Comparison of ENCODE assay signal across 8 mouse cellular contexts in the genomic region with DNA sequence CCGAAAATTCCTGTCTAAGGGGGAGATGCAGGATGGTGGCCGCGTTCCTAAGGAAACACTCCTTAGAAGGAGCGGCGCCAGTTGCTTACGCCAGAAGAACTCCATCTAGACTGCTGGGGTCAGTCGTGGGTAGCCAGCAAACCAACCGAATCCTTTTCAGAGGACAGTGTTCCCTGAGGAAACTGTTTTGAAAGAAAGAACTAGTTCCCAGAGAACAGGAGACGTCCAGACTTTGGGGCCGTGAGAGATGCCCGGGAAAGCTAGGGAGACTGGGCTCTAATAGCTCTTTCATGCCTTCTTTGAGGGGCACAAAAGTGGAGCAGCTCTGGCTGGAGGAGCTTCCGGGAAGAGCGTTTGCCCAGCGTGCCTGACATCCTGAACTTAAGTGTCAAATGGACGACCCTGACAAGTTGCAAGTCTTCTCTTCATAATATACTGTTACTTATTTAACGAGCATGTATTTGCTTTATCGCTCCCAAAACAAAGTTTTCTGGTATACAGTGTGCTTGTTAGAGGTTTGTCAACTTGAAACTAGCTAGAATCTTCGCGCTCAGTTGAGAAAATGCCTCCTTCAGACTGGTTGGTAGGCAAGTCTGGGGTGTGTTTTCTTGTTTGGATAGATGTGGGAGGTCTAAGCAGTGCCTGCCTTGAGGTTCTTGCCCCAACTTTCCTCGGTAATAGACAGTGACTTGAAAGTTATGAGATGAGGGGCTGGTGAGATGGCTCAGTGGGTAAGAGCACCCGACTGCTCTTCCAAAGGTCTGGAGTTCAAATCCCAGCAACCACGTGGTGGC. TPM values are rescaled to one million over a fixed set of nuclear protein-coding genes. Genes with fewer than 3 reads are reported as not detected.
DNase-seq lines count a peak whose midpoint lies in the region; ATAC-seq and TF ChIP-seq lines count a peak whose summit lies in the region.

No protein-coding gene starts in this region.

- peak overlapping the region; percentile 79 for H3K4me3 ChIP-seq in kidney, embryonic 16.5 days (ENCODE audit: low read length)
- H3K4me3 ChIP-seq in G1E (ENCODE audit: low read depth, low read length): peak overlapping the region; percentile 75
- H3K4me3 ChIP-seq in embryonic facial prominence, embryonic 12.5 days: peak overlapping the region; percentile 65
- peak overlapping the region; percentile 61 for H3K4me3 ChIP-seq in intestine, embryonic 15.5 days (replicated peaks)
- peak overlapping the region; percentile 71 for H3K4me3 ChIP-seq in midbrain, embryonic 11.5 days (ENCODE audit: low read depth, low read length)

- no peak for TF ChIP-seq CTCF in G1E (IDR thresholded peaks at IDR 0.05; ENCODE audit: low read depth, low read length)

- H3K9ac ChIP-seq in kidney, embryonic 16.5 days (replicated peaks; ENCODE audit: low read length): peak overlapping the region; percentile 89
- peak overlapping the region; percentile 53 for H3K9ac ChIP-seq in embryonic facial prominence, embryonic 12.5 days
- H3K9ac ChIP-seq in intestine, embryonic 15.5 days: peak overlapping the region; percentile 60
- peak overlapping the region; percentile 81 for H3K9ac ChIP-seq in midbrain, embryonic 11.5 days (ENCODE audit: low read length)

- H3K27ac ChIP-seq in kidney, embryonic 16.5 days (ENCODE audit: low read length): peak overlapping the region; percentile 100
- peak overlapping the region; percentile 93 for H3K27ac ChIP-seq in embryonic facial prominence, embryonic 12.5 days
- H3K27ac ChIP-seq in intestine, embryonic 15.5 days: peak overlapping the region; percentile 96
- peak overlapping the region; percentile 85 for H3K27ac ChIP-seq in midbrain, embryonic 11.5 days (ENCODE audit: low read depth, low read length)

- 2% methylated on average over 22 of the region's 22 CpGs for WGBS in kidney, embryonic 16.5 days
- 4% methylated on average over 22 of the region's 22 CpGs for WGBS in embryonic facial prominence, embryonic 12.5 days
- 3% methylated on average over 22 of the region's 22 CpGs for WGBS in intestine, embryonic 15.5 days
- 5% methylated on average over 22 of the region's 22 CpGs for WGBS in midbrain, embryonic 11.5 days

- ATAC-seq in kidney, embryonic 16.5 days (ENCODE audit: low FRiP score, low TSS enrichment): peak; percentile 74
- no peak for ATAC-seq in G1E (ENCODE audit: extremely low read depth, insufficient number of reproducible peaks, low FRiP score, poor library complexity, severe bottlenecking)
- ATAC-seq in embryonic facial prominence, embryonic 12.5 days (ENCODE audit: insufficient number of reproducible peaks, insufficient read depth, low FRiP score, low TSS enrichment): 0 out of 2 replicates have a peak, but pooled peaks have one; percentile 6
- peak; percentile 61 for ATAC-seq in intestine, embryonic 15.5 days
- ATAC-seq in midbrain, embryonic 11.5 days (ENCODE audit: low FRiP score): peak; percentile 47; the same call in 1 of the 2 replicates

- DNase-seq in kidney, postnatal 14 days: no peak
- DNase-seq in G1E (ENCODE audit: low spot score): peak; percentile 20
- no peak for DNase-seq in midbrain, embryonic 11.5 days (ENCODE audit: low spot score, missing footprints)
- DNase-seq in layer of hippocampus, postnatal 36 days: no peak
- no peak for DNase-seq in thymus, adult 18-20 months

- H3K4me2 ChIP-seq in kidney, embryonic 16.5 days (replicated peaks; ENCODE audit: low read depth, low read length): peak overlapping the region; percentile 74
- peak overlapping the region; percentile 68 for H3K4me2 ChIP-seq in embryonic facial prominence, embryonic 12.5 days (replicated peaks)
- peak overlapping the region; percentile 78 for H3K4me2 ChIP-seq in intestine, embryonic 15.5 days (replicated peaks)
- H3K4me2 ChIP-seq in midbrain, embryonic 11.5 days: peak overlapping the region; percentile 73

- H3K36me3 ChIP-seq in kidney, embryonic 16.5 days (ENCODE audit: insufficient read depth, low read length): peaks cover 12% of the 10 kb centered on the region
- peaks cover 34% of the 10 kb centered on the region for H3K36me3 ChIP-seq in G1E (replicated peaks)
- peaks cover 21% of the 10 kb centered on the region for H3K36me3 ChIP-seq in embryonic facial prominence, embryonic 12.5 days
- no peaks in the 10 kb centered on the region for H3K36me3 ChIP-seq in intestine, embryonic 15.5 days
- peaks cover 6% of the 10 kb centered on the region; the same call in 1 of the 2 replicates for H3K36me3 ChIP-seq in midbrain, embryonic 11.5 days (ENCODE audit: control insufficient read depth, insufficient read depth, low read length)

- H3K9me3 ChIP-seq in kidney, embryonic 16.5 days (ENCODE audit: low read length): no peaks in the 10 kb centered on the region
- no peaks in the 10 kb centered on the region for H3K9me3 ChIP-seq in G1E (replicated peaks)
- H3K9me3 ChIP-seq in embryonic facial prominence, embryonic 12.5 days: no peaks in the 10 kb centered on the region
- no peaks in the 10 kb centered on the region for H3K9me3 ChIP-seq in intestine, embryonic 15.5 days
- no peaks in the 10 kb centered on the region for H3K9me3 ChIP-seq in midbrain, embryonic 11.5 days (ENCODE audit: control insufficient read depth, low read length)

- H3K4me1 ChIP-seq in kidney, embryonic 16.5 days (ENCODE audit: insufficient read depth, low read length): peaks cover 40% of the 10 kb centered on the region
- peaks cover 41% of the 10 kb centered on the region for H3K4me1 ChIP-seq in G1E (ENCODE audit: insufficient read depth, low read depth, low read length)
- peaks cover 7% of the 10 kb centered on the region; the same call in 1 of the 2 replicates for H3K4me1 ChIP-seq in embryonic facial prominence, embryonic 12.5 days
- 0 out of 2 replicates have a peak, but pooled peaks cover 13% of the 10 kb centered on the region for H3K4me1 ChIP-seq in intestine, embryonic 15.5 days (replicated peaks)
- peaks cover 3% of the 10 kb centered on the region for H3K4me1 ChIP-seq in midbrain, embryonic 11.5 days (ENCODE audit: control insufficient read depth, insufficient read depth, low read length)

- no peaks in the 10 kb centered on the region for H3K27me3 ChIP-seq in kidney, embryonic 16.5 days (ENCODE audit: insufficient read depth, low read length)
- no peaks in the 10 kb centered on the region for H3K27me3 ChIP-seq in G1E (ENCODE audit: insufficient read depth, low read length)
- no peaks in the 10 kb centered on the region for H3K27me3 ChIP-seq in embryonic facial prominence, embryonic 12.5 days
- no peaks in the 10 kb centered on the region for H3K27me3 ChIP-seq in intestine, embryonic 15.5 days (replicated peaks)
- H3K27me3 ChIP-seq in midbrain, embryonic 11.5 days (ENCODE audit: control insufficient read depth, insufficient read depth, low read length): no peaks in the 10 kb centered on the region

RNA-seq across cellular contexts. Expression of a gene that starts 0.8 kb away (rescaled TPM):
- polyA plus RNA-seq in kidney, embryonic 16.5 days (2015; fragmentation: Nextera tagmentation; extraction: Ambion mirVana): 177 and 181 TPM in 2 replicates
- 29.8 and 39.4 TPM in 2 replicates for total RNA-seq in G1E (2014; fragmentation: Nextera tagmentation)
- 45.7 and 60.1 TPM in 2 replicates for total RNA-seq in G1E (2017)
- polyA plus RNA-seq in G1E (2012): 75.9 and 83.4 TPM in 2 replicates
- polyA plus RNA-seq in embryonic facial prominence, embryonic 12.5 days (2016; fragmentation: Nextera tagmentation; extraction: Ambion mirVana): 159 and 160 TPM in 2 replicates
- polyA plus RNA-seq in intestine, embryonic 15.5 days (2015; fragmentation: Nextera tagmentation; extraction: Ambion mirVana): 119 and 121 TPM in 2 replicates
- polyA plus RNA-seq in midbrain, embryonic 11.5 days (2014; fragmentation: Nextera tagmentation; extraction: Ambion mirVana): 189 and 193 TPM in 2 replicates
- total RNA-seq in layer of hippocampus, postnatal 36 days (2021): 10 to 100 TPM; 63.3 to 71.5 TPM

RNA-seq across cellular contexts. Expression of a gene that starts 27.9 kb away (rescaled TPM):
- 0.56 and 0.77 TPM in 2 replicates for polyA plus RNA-seq in kidney, embryonic 16.5 days (2015; fragmentation: Nextera tagmentation; extraction: Ambion mirVana)
- not detected in 2 replicates for total RNA-seq in G1E (2014; fragmentation: Nextera tagmentation)
- total RNA-seq in G1E (2017): 0.05 TPM in 1 of 2 replicates, not detected in the other
- polyA plus RNA-seq in G1E (2012): not detected in 2 replicates
- polyA plus RNA-seq in embryonic facial prominence, embryonic 12.5 days (2016; fragmentation: Nextera tagmentation; extraction: Ambion mirVana): 0.81 and 1.2 TPM in 2 replicates
- polyA plus RNA-seq in intestine, embryonic 15.5 days (2015; fragmentation: Nextera tagmentation; extraction: Ambion mirVana): 0.45 and 1.00 TPM in 2 replicates
- 0.04 and 0.07 TPM in 2 replicates for polyA plus RNA-seq in midbrain, embryonic 11.5 days (2014; fragmentation: Nextera tagmentation; extraction: Ambion mirVana)
- total RNA-seq in layer of hippocampus, postnatal 36 days (2021): 10 to 100 TPM; 71.6 to 78.9 TPM

RNA-seq across cellular contexts. Expression of a gene that starts 42.3 kb away (rescaled TPM):
- 62.2 and 67.5 TPM in 2 replicates for polyA plus RNA-seq in kidney, embryonic 16.5 days (2015; fragmentation: Nextera tagmentation; extraction: Ambion mirVana)
- total RNA-seq in G1E (2014; fragmentation: Nextera tagmentation) (39.1 and 39.5 TPM in 2 replicates), G1E (2017) (10.1 and 13.1 TPM in 2 replicates)
- polyA plus RNA-seq in G1E (2012): 47.2 and 53.8 TPM in 2 replicates
- polyA plus RNA-seq in embryonic facial prominence, embryonic 12.5 days (2016; fragmentation: Nextera tagmentation; extraction: Ambion mirVana): 79.5 and 80.0 TPM in 2 replicates
- polyA plus RNA-seq in intestine, embryonic 15.5 days (2015; fragmentation: Nextera tagmentation; extraction: Ambion mirVana): 35.0 and 42.6 TPM in 2 replicates
- 41.5 and 41.6 TPM in 2 replicates for polyA plus RNA-seq in midbrain, embryonic 11.5 days (2014; fragmentation: Nextera tagmentation; extraction: Ambion mirVana)
- total RNA-seq in layer of hippocampus, postnatal 36 days (2021): 10 to 100 TPM; 96.8 to 98.3 TPM

RNA-seq across cellular contexts. Expression of a gene that starts 43.1 kb away (rescaled TPM):
- polyA plus RNA-seq in kidney, embryonic 16.5 days (2015; fragmentation: Nextera tagmentation; extraction: Ambion mirVana): 0.21 and 0.30 TPM in 2 replicates
- total RNA-seq in G1E (2014; fragmentation: Nextera tagmentation) (not detected in 2 replicates), G1E (2017) (0.12 TPM in 1 of 2 replicates, not detected in the other)
- not detected in 2 replicates for polyA plus RNA-seq in G1E (2012)
- 0.09 and 0.32 TPM in 2 replicates for polyA plus RNA-seq in embryonic facial prominence, embryonic 12.5 days (2016; fragmentation: Nextera tagmentation; extraction: Ambion mirVana)
- polyA plus RNA-seq in intestine, embryonic 15.5 days (2015; fragmentation: Nextera tagmentation; extraction: Ambion mirVana): 0.18 TPM in 1 of 2 replicates, not detected in the other
- polyA plus RNA-seq in midbrain, embryonic 11.5 days (2014; fragmentation: Nextera tagmentation; extraction: Ambion mirVana): 0.19 TPM in 1 of 2 replicates, not detected in the other
- 1 to 10 TPM; 1.1 to 1.6 TPM for total RNA-seq in layer of hippocampus, postnatal 36 days (2021)
